Mouse (Mus musculus): ENCODE results near the gene Olfr874. TPM values are rescaled to one million over a fixed set of nuclear protein-coding genes. Genes with fewer than 3 reads are reported as not detected.
"Not testable (repeated sequence)": the region's sequence is repeated elsewhere in the genome, so short reads cannot be mapped to it uniquely, and the experiment has no call there.

The Olfr874 gene
- polyA plus RNA-seq, 1 experiment: not detected

DNA sequence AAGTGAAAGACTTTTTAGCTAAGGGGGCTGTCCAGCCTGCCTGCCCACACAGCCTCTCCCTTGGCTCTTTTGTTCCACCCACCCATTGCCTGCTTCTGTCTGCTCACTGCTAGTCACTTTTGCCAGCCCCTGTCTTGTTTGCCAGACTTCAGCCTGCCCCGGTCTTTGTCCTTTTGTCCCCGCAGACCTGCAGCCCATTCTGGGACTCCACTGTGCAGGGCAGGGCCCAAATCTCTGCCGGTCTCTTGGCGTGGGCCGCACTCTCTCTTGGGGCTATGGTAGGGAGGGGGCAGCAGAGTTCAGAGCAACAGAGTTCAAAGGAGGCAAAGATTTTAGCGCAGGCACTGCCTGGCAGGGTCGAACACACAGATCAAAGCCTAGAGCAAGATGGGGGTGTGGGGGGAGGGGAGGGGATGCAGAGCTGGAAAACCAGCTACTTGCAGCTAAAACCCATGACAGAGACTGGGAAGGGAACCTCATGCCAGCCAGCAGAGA is 37.9 kb downstream of the Olfr874 start:
- H3K4me2 ChIP-seq (ENCODE audit: low read depth): no peak overlapping the region
- H3K4me3 ChIP-seq: no peak overlapping the region
- no peaks in the 10 kb centered on the region for H3K27me3 ChIP-seq (ENCODE audit: control insufficient read depth, insufficient read depth, insufficient read length)
- no peaks in the 10 kb centered on the region for H3K79me2 ChIP-seq (ENCODE audit: control insufficient read depth, insufficient read depth)
- TF ChIP-seq USF1 (IDR thresholded peaks at IDR 0.05; ENCODE audit: low read depth) (no peak), REST (IDR thresholded peaks at IDR 0.05; ENCODE audit: insufficient read depth, insufficient read length) (no peak), TCF12 (IDR thresholded peaks at IDR 0.05; ENCODE audit: insufficient read depth, poor library complexity, severe bottlenecking) (no peak), POLR2A (IDR thresholded peaks at IDR 0.05; ENCODE audit: insufficient read length, low read depth) (no peak), MYOG (IDR thresholded peaks at IDR 0.05; ENCODE audit: control insufficient read depth in 1 of 3, insufficient read depth in 1 of 3, insufficient read length in 2 of 3, low read depth in 2 of 3) (no peak), SRF (IDR thresholded peaks at IDR 0.05; ENCODE audit: control insufficient read depth, insufficient read length, low read depth) (no peak)
- no peaks in the 10 kb centered on the region for H3K36me3 ChIP-seq (ENCODE audit: control insufficient read depth, insufficient read depth)
- H3ac ChIP-seq (ENCODE audit: control insufficient read depth, insufficient read length): no peak overlapping the region

- not testable (repeated sequence) for H3K36me3 ChIP-seq (ENCODE audit: control insufficient read depth, insufficient read depth); H3K79me2 ChIP-seq (ENCODE audit: control insufficient read depth, insufficient read depth); H3K4me2 ChIP-seq (ENCODE audit: low read depth); H3K27me3 ChIP-seq (ENCODE audit: control insufficient read depth, insufficient read depth, insufficient read length); H3K4me3 ChIP-seq; H3ac ChIP-seq (ENCODE audit: control insufficient read depth, insufficient read length)
These were observed 38.8 kb downstream of the Olfr874 start for GRCm38 (mm10) chr9:37783394-37784387.

GRCm38 (mm10) chr9:37786411-37786810 is 41.5 kb downstream of the Olfr874 start:
- Histone ChIP-seq H3K36me3 (ENCODE audit: control insufficient read depth, insufficient read depth) (no peaks in the 10 kb centered on the region), H3K4me2 (ENCODE audit: low read depth) (no peak overlapping the region), H3K79me2 (ENCODE audit: control insufficient read depth, insufficient read depth) (no peaks in the 10 kb centered on the region), H3K4me3 (no peak overlapping the region), H3ac (ENCODE audit: control insufficient read depth, insufficient read length) (no peak overlapping the region), H3K27me3 (ENCODE audit: control insufficient read depth, insufficient read depth, insufficient read length) (no peaks in the 10 kb centered on the region)
- TF ChIP-seq SRF (IDR thresholded peaks at IDR 0.05; ENCODE audit: control insufficient read depth, insufficient read length, low read depth) (no peak), USF1 (IDR thresholded peaks at IDR 0.05; ENCODE audit: low read depth) (no peak), E2F4 (IDR thresholded peaks at IDR 0.05; ENCODE audit: insufficient read depth) (no peak), POLR2A (IDR thresholded peaks at IDR 0.05; ENCODE audit: insufficient read length, low read depth) (no peak), MAX (IDR thresholded peaks at IDR 0.05; ENCODE audit: low read depth) (no peak), TCF12 (IDR thresholded peaks at IDR 0.05; ENCODE audit: insufficient read depth, poor library complexity, severe bottlenecking) (no peak), TCF3 (IDR thresholded peaks at IDR 0.05; ENCODE audit: insufficient read length, low read depth) (no peak), REST (IDR thresholded peaks at IDR 0.05; ENCODE audit: insufficient read depth, insufficient read length) (no peak), POLR2AphosphoS2 (IDR thresholded peaks at IDR 0.05; ENCODE audit: insufficient read length, low read depth) (no peak), CEBPB (IDR thresholded peaks at IDR 0.05; ENCODE audit: insufficient read depth, poor library complexity, severe bottlenecking) (no peak), MYOD1 (IDR thresholded peaks at IDR 0.05; ENCODE audit: control insufficient read depth in 1 of 3, insufficient read length in 2 of 3, low read depth in 2 of 3) (no peak), MYOG (IDR thresholded peaks at IDR 0.05; ENCODE audit: control insufficient read depth in 1 of 3, insufficient read depth in 1 of 3, insufficient read length in 2 of 3, low read depth in 2 of 3) (no peak)

Other genes with a start within 250 kb of the Olfr874 start
- gene Esam, start 217.0 kb upstream of the Olfr874 start, polyA plus RNA-seq (2012; fragmentation: generic; extraction: Trizol): 0.04 TPM
- not detected for gene Vsig2, start 205.9 kb upstream of the Olfr874 start, polyA plus RNA-seq (2012; fragmentation: generic; extraction: Trizol)
- gene Nrgn, start 192.2 kb upstream of the Olfr874 start, polyA plus RNA-seq (2012; fragmentation: generic; extraction: Trizol): 0.42 TPM
- 0.60 TPM for gene Siae, start 189.4 kb upstream of the Olfr874 start, polyA plus RNA-seq (2012; fragmentation: generic; extraction: Trizol)
- gene Spa17, start 131.4 kb upstream of the Olfr874 start, polyA plus RNA-seq (2012; fragmentation: generic; extraction: Trizol): 2.7 TPM
- 93.3 TPM for gene Tbrg1, start 87.8 kb upstream of the Olfr874 start, polyA plus RNA-seq (2012; fragmentation: generic; extraction: Trizol)
- 0.02 TPM for gene Panx3, start 75.9 kb upstream of the Olfr874 start, polyA plus RNA-seq (2012; fragmentation: generic; extraction: Trizol)
- not detected for gene Olfr160, start 28.9 kb upstream of the Olfr874 start, polyA plus RNA-seq (2012; fragmentation: generic; extraction: Trizol)
- gene Olfr875, start 26.8 kb downstream of the Olfr874 start, polyA plus RNA-seq (2012; fragmentation: generic; extraction: Trizol): not detected
- not detected for gene Olfr876, start 57.9 kb downstream of the Olfr874 start, polyA plus RNA-seq (2012; fragmentation: generic; extraction: Trizol)
- not detected for gene Olfr877, start 109.2 kb downstream of the Olfr874 start, polyA plus RNA-seq (2012; fragmentation: generic; extraction: Trizol)
- gene Olfr145, start 151.6 kb downstream of the Olfr874 start, polyA plus RNA-seq (2012; fragmentation: generic; extraction: Trizol): not detected
- not detected for gene Olfr878, start 172.7 kb downstream of the Olfr874 start, polyA plus RNA-seq (2012; fragmentation: generic; extraction: Trizol)
- gene Olfr881, start 246.7 kb downstream of the Olfr874 start, polyA plus RNA-seq (2012; fragmentation: generic; extraction: Trizol): not detected